Mouse (Mus musculus): ENCODE data around the gene Sgip1.

The Sgip1 gene

GRCm38 (mm10) chr4:102741287-102741686 lies at the start of gene Sgip1:
TSS of gene Sgip1 (plus strand) at chr4:102741297.
- no peak for DNase-seq

- no peak for DNase-seq
These were observed 49.7 kb upstream of the Sgip1 start for GRCm38 (mm10) chr4:102691402-102691801.

- DNase-seq = no peak
These were observed 43.1 kb upstream of the Sgip1 start for GRCm38 (mm10) chr4:102697966-102698365.

DNA sequence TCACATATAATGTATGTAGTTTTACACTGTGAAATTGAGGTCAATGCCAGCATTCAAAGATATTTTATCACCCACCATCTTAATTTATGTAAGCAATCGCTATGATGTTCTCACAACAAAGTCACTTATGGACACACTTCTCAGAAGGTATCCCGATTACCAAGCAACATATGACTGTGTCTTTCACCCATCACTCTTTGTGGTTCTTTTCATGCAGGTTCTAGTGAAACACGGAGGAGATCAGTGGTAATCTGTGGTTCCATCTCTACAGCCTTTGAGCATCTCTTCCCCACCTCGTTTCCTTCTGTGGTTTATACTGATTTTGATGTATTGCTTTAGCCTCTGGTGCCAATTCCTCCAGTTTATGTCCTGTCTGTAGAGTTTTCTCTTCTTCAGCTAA lies 29.4 kb upstream of the Sgip1 start:
- DNase-seq = no peak

- no peak for DNase-seq
These were observed 25.6 kb upstream of the Sgip1 start for GRCm38 (mm10) chr4:102715532-102715931.

GRCm38 (mm10) chr4:102717123-102717828 lies 23.8 kb upstream of the Sgip1 start:
- DNase-seq = no peak

GRCm38 (mm10) chr4:102719535-102719934 lies 21.6 kb upstream of the Sgip1 start:
- DNase-seq = peak; percentile 3

- DNase-seq = no peak
These were observed 21.1 kb upstream of the Sgip1 start for GRCm38 (mm10) chr4:102719951-102720350.

DNA sequence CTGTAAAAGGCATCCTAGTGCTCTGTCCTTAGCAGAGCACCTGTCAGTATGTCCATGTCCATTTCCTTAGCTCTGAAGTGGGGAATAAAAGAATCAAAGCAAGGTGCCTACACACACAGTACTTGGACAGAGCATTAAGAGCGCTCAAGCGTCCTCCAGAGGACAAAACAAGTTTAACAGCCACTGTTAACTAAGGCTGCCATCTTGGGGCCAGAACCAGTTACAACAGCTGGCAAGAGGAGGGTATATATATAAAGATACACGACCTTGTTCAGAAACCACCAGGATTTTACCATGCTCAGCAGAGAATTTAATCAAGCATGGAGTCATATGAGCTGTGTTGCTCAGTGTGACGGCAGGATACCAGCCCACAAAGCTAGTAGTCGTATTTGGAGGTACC lies 16.7 kb upstream of the Sgip1 start:
- no peak for DNase-seq

GRCm38 (mm10) chr4:102730976-102731375 lies 10.1 kb upstream of the Sgip1 start:
- no peak for DNase-seq

DNA sequence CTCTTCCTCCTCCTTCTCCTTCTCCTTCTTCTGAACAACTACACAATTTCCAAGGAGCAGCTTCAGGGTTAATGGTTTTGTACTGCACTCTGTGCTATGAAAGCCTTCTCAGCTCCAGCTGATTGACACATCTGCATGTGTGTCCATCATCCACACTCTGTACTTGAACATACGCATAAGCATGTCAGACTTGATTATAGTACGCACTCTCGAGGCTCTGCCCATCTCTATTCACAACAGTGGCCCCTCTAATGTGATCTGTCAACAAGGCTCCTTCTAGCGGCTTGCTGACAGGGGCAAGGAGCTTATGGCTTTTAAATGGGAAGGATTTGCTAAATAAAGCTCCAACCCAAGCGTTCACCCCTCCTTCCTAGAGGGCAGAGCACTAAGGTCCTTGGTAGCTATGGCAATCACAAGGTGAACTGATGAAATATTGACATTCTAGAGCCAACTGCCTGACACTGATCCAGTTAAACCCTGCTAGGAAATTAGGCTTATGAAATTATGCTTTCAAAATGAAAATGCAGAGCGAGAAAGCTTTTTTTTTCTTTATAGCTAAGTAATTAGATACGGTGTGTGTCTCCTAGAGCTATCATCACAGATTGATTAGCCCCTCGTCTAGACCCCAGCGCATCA lies 7.0 kb upstream of the Sgip1 start:
- DNase-seq = no peak

DNA sequence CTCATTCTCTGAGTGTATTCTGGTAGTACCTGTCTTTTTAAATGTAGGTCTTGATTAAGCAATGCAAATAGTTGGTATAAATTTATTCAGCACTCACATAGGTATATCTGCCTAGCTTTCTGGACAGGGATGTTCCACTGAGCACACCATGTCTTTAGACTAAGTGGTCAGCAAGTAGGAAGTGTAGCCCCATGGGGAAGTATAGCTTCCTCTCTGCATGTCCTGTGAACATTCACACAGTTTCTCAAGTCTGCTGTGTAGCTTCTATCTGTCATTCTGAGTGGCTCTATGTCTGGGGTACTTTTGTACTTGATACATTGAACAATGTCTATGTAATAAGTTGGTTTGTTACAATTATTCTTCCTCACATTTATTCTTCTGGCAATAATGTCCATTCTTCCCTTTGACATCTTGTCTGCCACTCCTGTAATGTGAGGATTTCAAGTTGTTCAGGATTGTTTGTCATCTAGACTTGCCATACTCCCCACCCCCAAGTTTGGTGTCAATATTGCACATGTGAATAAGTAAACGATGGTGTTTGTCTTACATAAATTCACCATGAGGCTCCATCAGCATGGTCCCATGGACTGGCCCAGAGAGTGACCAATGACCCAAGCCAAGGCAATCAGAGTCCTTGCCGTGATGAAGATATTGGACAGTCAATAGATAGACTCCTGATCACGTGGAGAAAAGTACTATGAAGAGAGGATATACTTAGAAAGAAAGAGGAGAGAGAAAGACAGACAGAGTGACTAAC lies 12.4 kb downstream of the Sgip1 start:
- no peak for DNase-seq

DNA sequence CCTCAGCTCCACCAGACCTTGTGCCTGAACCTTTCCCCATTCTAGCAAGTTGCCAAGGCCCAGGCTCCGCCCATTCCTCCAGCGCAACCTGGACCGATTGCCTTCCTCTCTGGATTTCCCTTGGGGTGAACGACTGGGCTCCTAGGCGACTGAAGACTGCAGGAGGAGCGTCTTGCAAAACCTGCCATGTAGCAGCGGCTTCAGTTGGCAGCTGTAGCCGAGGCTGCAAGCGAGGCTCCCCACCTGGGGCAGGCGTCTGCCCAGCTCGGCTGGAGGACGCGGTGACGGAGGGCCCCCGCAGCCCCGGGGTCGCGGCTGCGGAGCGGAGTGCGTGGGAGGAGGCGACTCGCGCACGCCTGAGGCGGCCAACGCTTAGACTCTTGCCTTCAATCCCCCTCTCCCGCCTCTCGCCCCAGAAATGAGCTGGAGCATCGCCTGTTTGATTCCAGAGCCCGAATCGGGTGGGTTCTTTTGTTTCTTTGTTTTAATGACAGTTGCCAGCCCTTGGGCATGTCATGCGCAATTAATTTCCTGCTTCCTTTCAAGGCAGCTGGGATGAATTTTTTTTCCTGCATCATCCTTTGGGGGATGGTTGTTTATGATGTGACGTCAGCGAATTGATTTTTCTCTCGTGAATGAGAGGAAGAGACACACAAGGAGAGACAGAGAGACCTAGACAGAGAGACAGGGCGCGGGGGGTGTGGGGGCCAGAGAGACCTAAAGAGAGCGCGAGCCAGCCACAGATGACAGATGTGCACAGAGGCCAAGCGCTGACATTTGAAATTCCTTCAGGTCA lies 18.2 kb downstream of the Sgip1 start:
- peak; percentile 66 for DNase-seq

GRCm38 (mm10) chr4:102760042-102760821 lies 19.1 kb downstream of the Sgip1 start:
- DNase-seq = peak; percentile 86

- no peak for DNase-seq
These were observed 21.0 kb downstream of the Sgip1 start for GRCm38 (mm10) chr4:102762075-102762474.

GRCm38 (mm10) chr4:102769070-102769469 lies 28.0 kb downstream of the Sgip1 start:
- DNase-seq = no peak

DNA sequence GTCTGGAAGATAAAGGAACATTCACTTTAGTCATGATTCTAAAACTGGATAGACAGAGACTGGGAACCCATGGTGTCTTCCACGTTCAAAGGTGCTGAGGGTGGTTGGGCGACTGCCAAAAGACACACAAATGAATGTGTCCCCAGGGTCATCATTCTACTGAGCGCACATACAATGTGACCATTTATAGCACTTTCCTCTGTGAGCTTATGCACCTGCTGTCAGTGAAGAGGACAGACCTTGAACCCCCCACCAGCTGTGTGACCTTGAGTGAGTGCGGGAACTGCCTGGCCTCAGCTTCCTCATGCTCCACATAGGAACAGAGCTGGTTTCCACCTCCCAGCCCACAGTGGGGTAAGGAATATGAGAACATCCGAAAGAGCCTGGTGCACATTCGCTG lies 28.8 kb downstream of the Sgip1 start:
- DNase-seq = no peak

- no peak for DNase-seq
These were observed 30.7 kb downstream of the Sgip1 start for GRCm38 (mm10) chr4:102771598-102772357.

DNA sequence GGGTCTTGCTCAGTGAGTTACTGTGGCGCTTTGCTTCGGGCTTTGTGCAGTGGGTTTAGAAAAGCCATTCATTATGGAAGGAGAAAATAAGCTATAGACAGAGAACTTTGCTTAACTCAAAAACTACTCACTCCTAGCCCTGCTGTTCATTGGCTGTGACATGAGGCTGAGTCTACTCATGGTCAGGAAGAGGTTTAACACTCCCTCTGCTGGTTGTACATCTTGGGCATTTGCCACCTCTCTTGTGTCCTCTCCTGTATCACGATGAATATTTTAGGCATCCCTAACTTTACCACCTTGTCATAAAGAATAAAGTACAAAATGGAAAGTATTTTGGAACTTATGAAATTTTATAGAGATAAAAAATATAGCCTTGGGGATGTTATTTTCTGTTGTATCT lies 32.1 kb downstream of the Sgip1 start:
- DNase-seq = no peak

DNA sequence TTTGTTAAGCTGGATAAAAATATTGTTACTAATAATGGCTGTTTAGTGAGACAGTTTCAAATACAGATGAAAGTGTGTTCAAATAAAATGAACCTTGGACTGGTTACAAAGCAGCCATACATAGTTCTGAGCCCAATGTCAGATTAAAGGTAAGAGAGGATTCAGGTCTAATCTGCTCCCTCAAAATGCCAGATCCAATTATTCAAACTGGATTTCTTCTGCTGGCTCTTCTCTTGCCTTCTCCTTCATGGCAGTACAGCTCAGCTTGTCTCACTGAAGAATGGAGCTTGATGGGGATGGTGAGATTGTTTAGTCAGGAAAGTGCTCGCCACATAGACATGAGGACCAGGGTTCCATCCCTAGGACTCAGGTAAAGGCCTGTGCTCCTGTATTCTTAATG lies 32.7 kb downstream of the Sgip1 start:
- DNase-seq = no peak

DNA sequence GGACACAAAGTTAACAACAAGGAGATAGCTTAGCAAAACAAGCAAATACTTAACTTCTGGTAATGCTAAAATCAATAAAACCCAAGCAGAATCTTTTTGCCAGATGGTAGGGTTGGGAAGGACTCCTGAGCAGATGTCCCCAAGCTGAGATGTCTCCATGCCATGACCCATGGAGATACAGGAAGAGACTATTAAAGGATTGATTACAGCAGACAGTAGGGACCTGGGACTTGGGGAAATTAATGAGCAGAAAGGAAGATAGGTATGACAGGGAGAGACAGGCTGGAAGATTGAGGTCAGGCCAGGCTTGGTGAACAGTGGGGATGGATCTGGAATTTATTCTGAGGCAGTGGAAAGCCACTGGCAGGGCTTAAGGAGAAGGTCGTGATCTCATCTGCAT lies 33.5 kb downstream of the Sgip1 start:
- no peak for DNase-seq
